Mouse (Mus musculus): ENCODE measurements around the gene Nutf2-ps1.

GRCm38 (mm10) chr19:53567864-53568263 lies 21.0 kb downstream of the Nutf2-ps1 start:
- no peak for TF ChIP-seq CTCF (IDR thresholded peaks at IDR 0.05; ENCODE audit: low read depth, low read length)
- TF ChIP-seq POLR2A (IDR thresholded peaks at IDR 0.05; ENCODE audit: borderline replicate concordance, low read depth, low read length), result no peak

All from bone marrow macrophage, adult 2 months (primary cell).